In the genomic region with DNA sequence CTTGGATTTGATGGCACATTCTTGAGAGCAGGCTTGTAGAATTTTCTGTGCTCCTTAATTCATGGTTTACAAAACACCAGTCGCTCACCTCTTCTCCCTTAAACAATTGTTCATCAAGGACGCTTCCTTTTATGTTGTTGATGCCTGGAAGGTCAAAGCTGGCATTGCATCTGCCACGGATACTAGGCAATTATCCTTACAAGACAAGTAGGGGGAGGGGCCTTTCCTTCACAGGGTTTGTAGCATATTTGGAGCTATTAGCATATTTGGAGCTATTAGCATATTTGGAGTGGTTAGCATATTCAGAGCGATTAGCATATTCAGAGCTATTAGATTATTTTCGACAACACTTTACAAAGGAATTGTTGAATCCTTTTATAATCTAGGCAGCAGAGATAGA, we compare ENCODE assay signal across 11 mouse cellular contexts.
"Had no signal": no experiment of that assay in that cellular context is flagged by ENCODE, and none has a peak within 500 bp of the region (broad histone marks: within the 10 kb centered on the region; RNA-seq: fewer than 3 reads in every experiment).

No protein-coding gene starts in this region.

- H3K36me3 ChIP-seq: neural tube, embryonic 15.5 days had no signal

- H3K9ac ChIP-seq: limb, embryonic 12.5 days; liver, embryonic 14.5 days; neural tube, embryonic 15.5 days had no signal

- H3K4me1 ChIP-seq: limb, embryonic 12.5 days had no signal

- DNase-seq: kidney, postnatal 10 days; kidney, postnatal 4 days; liver; lung, adult 18-20 months; thymus, postnatal 14 days had no signal

- H3K9me3 ChIP-seq: limb, embryonic 12.5 days; neural tube, embryonic 15.5 days had no signal

- H3K4me2 ChIP-seq: limb, embryonic 12.5 days; neural tube, embryonic 15.5 days had no signal

- H3K4me3 ChIP-seq: layer of hippocampus, adult 2 months; limb, embryonic 12.5 days; myocyte; neural tube, embryonic 15.5 days had no signal

- H3K27ac ChIP-seq: layer of hippocampus, adult 2 months; limb, embryonic 12.5 days; liver, embryonic 14.5 days; neural tube, embryonic 15.5 days; stomach, postnatal 0 days had no signal

- H3K27me3 ChIP-seq: limb, embryonic 12.5 days; neural tube, embryonic 15.5 days had no signal
